Mouse (Mus musculus): ENCODE results near the gene Cradd.

- TF ChIP-seq CTCF (conservative IDR thresholded peaks at IDR 0.05; ENCODE audit: low read length) (no peak), POU5F1 (IDR thresholded peaks at IDR 0.05; ENCODE audit: borderline replicate concordance, low read length) (no peak), NANOG (IDR thresholded peaks at IDR 0.05; ENCODE audit: borderline replicate concordance, low read length) (no peak)
Observed at GRCm38 (mm10) chr10:95194776-95195175, 129.2 kb downstream of the Cradd start.

Data from E14TG2a.4 (cell line).